Mouse (Mus musculus) mesoderm, embryonic 11.5 days (tissue): ENCODE results near the gene Man1c1.
A peak's percentile ranks its signal among the peaks of the same experiment; 100 is the strongest.

ENCODE experiments used
- DNase-seq: peaks from one replicate; pipeline ENCODE4 v3.0.0-alpha.2; 2012; ENCODE audit warnings: low read depth, low spot score

Man1c1 gene

GRCm38 (mm10) chr4:134549899-134550298 is 154.2 kb downstream of the Man1c1 start:
- no peak for DNase-seq

- DNase-seq = no peak
Measured at GRCm38 (mm10) chr4:134548169-134548938, 155.7 kb downstream of the Man1c1 start.

GRCm38 (mm10) chr4:134546814-134547705 is 157.0 kb downstream of the Man1c1 start:
- no peak for DNase-seq

- peak; percentile 89 for DNase-seq
Measured at GRCm38 (mm10) chr4:134543261-134543660, 160.8 kb downstream of the Man1c1 start.

GRCm38 (mm10) chr4:134542726-134543125 is 161.4 kb downstream of the Man1c1 start:
- DNase-seq = no peak

- no peak for DNase-seq
Measured at GRCm38 (mm10) chr4:134538997-134539580, 165.0 kb downstream of the Man1c1 start.

GRCm38 (mm10) chr4:134535787-134536151 is 168.3 kb downstream of the Man1c1 start:
- DNase-seq = no peak

- peak; percentile 97 for DNase-seq
Measured at GRCm38 (mm10) chr4:134534932-134535786, 168.9 kb downstream of the Man1c1 start, which contains the start of gene Mtfr1l. Mtfr1l (minus strand) TSS chr4:134535387.

- peak; percentile 48 for DNase-seq
Measured at GRCm38 (mm10) chr4:134534124-134534886, 169.8 kb downstream of the Man1c1 start.

GRCm38 (mm10) chr4:134533421-134533820 is 170.7 kb downstream of the Man1c1 start:
- no peak for DNase-seq

- DNase-seq = no peak
Measured at GRCm38 (mm10) chr4:134532928-134533327, 171.2 kb downstream of the Man1c1 start.

- no peak for DNase-seq
Measured at GRCm38 (mm10) chr4:134526220-134526619, 177.9 kb downstream of the Man1c1 start.

- DNase-seq = no peak
Measured at GRCm38 (mm10) chr4:134525806-134526205, 178.3 kb downstream of the Man1c1 start.

- no peak for DNase-seq
Measured at GRCm38 (mm10) chr4:134523447-134523846, 180.6 kb downstream of the Man1c1 start.

- no peak for DNase-seq
Measured at GRCm38 (mm10) chr4:134519281-134519680, 184.8 kb downstream of the Man1c1 start.

- DNase-seq = no peak
Measured at GRCm38 (mm10) chr4:134518541-134518940, 185.5 kb downstream of the Man1c1 start.

GRCm38 (mm10) chr4:134517719-134518118 is 186.4 kb downstream of the Man1c1 start:
- no peak for DNase-seq

GRCm38 (mm10) chr4:134516981-134517380 is 187.1 kb downstream of the Man1c1 start:
- DNase-seq = no peak

GRCm38 (mm10) chr4:134515614-134516013 is 188.5 kb downstream of the Man1c1 start:
- DNase-seq = no peak

- DNase-seq = no peak
Measured at GRCm38 (mm10) chr4:134514309-134514930, 189.7 kb downstream of the Man1c1 start.
